Mouse (Mus musculus): ENCODE results near the gene Spns3.

The Spns3 gene

DNA sequence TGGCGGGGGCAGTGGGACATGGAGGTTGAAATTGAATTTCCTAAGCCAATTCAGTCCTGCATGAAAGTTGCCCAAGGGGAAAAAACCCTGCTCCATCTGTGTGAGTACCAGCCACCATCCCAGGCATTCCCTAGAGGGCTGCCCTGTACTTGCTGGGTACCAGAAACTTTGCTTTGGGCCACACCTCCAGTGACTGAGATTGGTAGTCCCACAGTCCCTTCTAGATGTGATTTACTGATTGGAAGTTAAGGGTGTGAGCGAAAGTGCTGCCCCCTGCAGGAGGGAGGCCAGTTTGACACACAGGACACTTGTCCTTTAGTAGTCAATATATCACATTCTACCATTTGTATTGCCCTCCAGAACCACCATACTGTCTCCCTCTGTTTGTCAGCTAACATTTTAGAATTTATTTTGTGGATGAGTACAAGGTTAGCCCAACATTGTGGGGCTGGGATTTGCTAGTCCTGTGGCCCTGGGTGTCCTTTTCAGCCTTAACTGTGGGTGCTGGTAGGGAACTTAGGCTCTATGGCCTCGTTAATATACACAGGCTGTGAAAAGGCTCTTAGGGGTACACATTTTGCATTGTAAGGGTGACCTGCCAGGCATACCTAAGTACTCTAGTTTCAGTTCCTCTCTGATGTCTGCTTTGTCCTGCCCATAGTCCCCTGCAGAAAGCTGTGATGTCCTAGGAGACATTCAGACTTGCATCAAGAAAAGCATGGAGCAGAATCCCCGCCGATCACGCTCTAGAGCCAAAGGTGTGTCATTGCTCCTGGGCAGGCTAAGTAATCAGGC, 103.8 kb downstream of the Spns3 start:
- no peak for DNase-seq
